Mouse (Mus musculus) kidney, adult 2 months (tissue): ENCODE measurements around the gene Col13a1.

Experiments used
- CTCF ChIP-seq: fragments of 200-500 bp; conservative IDR thresholded peaks from 2 replicates; pipeline ENCODE4 v1.5.1; 2011; ENCODE audit warnings: low read depth, mild to moderate bottlenecking, control low read depth, low read length, moderate library complexity, mixed read lengths; ENCODE audit not compliant: insufficient read depth, insufficient read length
- POLR2A ChIP-seq: fragments of 200-500 bp; IDR thresholded peaks from one replicate; pipeline ENCODE4 v1.6.1; 2011; ENCODE audit warnings: low read depth, low read length, control low read depth

DNA sequence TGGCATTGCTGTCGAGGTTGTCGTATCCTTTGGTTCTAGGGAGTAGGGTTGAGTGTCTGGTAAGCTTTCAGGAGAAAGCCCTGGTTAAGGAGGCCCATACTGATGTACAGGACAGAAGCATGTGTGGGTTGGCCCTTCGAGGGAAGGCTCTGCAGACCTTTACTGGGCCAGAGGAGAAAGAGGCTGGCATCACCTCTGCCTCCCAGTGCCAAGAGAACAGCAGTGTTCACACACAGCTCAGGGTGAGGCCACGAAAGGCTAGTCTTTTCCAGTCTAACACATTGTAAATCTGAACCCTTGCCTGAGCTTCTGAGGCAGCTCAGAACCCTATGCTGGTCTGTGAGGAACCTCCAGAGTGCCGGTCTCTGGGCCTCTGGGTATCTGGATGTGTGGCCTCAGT, 84.3 kb downstream of the Col13a1 start:
- TF ChIP-seq POLR2A (no peak), CTCF (no peak)
